Mouse (Mus musculus): ENCODE measurements around the gene Hadha.

GRCm38 (mm10) chr5:30201521-30201920, 46.6 kb upstream of the Hadha start:
- TF ChIP-seq CTCF (IDR thresholded peaks at IDR 0.05; ENCODE audit: extremely low read depth, insufficient read depth, low read length) (peak; percentile 83), POLR2A (IDR thresholded peaks at IDR 0.05; ENCODE audit: extremely low read depth, insufficient read depth, low read length) (no peak)
